Comparison of ENCODE assay signal across 8 mouse cellular contexts in the genomic region with DNA sequence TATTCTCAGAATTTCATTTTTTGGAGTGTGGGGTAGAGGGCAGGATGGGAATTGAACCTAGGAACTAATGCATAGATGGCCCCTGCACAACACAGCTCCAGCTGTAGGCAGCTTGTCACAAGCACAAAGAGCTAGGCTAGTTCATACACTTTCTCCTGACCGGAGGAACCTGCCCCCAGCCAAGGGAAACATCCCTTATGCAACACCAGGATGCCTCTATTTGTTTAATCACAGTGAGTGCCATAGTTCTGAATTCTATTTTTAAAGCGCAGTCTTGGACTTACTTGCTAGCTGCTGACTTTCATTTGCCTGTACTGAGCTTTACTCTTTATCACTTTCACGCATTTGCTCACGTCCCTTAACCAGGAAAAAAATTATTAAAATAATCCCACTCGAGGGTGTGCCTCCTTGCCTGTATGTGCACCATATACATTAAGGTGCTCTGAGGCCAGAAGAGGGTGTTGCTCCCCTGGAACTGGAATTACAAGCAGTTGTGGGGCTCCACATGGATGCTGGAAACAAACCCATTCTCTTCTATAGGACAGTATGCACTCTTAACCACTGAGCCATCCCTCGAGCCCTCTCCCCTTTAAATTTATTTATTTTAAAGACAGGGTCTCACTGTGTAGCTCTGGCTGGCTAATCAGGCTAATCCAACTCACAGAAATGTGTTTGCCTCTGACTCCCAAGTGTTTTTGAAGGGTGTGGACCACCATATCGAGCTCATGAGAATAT. TPM values are rescaled to one million over a fixed set of nuclear protein-coding genes. Genes with fewer than 3 reads are reported as not detected.
DNase-seq lines count a peak whose midpoint lies in the region; ATAC-seq and TF ChIP-seq lines count a peak whose summit lies in the region.

No protein-coding gene starts in this region.

- no peaks in the 10 kb centered on the region for H3K36me3 ChIP-seq in embryonic facial prominence, embryonic 14.5 days (ENCODE audit: control insufficient read depth, insufficient read depth, low read length)
- H3K36me3 ChIP-seq in intestine, postnatal 0 days (ENCODE audit: control insufficient read depth, insufficient read depth) = no peaks in the 10 kb centered on the region
- H3K36me3 ChIP-seq in midbrain, embryonic 16.5 days (ENCODE audit: control insufficient read depth, insufficient read depth, low read length) = no peaks in the 10 kb centered on the region

- DNase-seq in heart, adult 18-20 months = peak; percentile 36 to 62
- no peak for DNase-seq in heart, postnatal 36 days
- DNase-seq in embryonic facial prominence, embryonic 14.5 days (ENCODE audit: low spot score) = no peak
- no peak for DNase-seq in frontal cortex, postnatal 14 days (ENCODE audit: low spot score in 2 of 2)
- no peak for DNase-seq in gastrocnemius, postnatal 14 days
- no peak for DNase-seq in frontal cortex, postnatal 25 days (ENCODE audit: low spot score in 2 of 2)

- peak overlapping the region; percentile 59; the same call in 1 of the 2 replicates for H3K4me2 ChIP-seq in embryonic facial prominence, embryonic 14.5 days (ENCODE audit: low read depth, low read length)
- H3K4me2 ChIP-seq in intestine, postnatal 0 days (replicated peaks; ENCODE audit: low read depth) = peak overlapping the region; percentile 83
- H3K4me2 ChIP-seq in midbrain, embryonic 16.5 days (ENCODE audit: low read length) = peak overlapping the region; percentile 69

- WGBS in embryonic facial prominence, embryonic 14.5 days = 68% methylated on average over 7 of the region's 7 CpGs
- 64% methylated on average over 7 of the region's 7 CpGs for WGBS in intestine, postnatal 0 days
- WGBS in midbrain, embryonic 16.5 days = 73% methylated on average over 7 of the region's 7 CpGs

- H3K4me3 ChIP-seq in embryonic facial prominence, embryonic 14.5 days (ENCODE audit: low read depth, low read length) = peak overlapping the region; percentile 62
- H3K4me3 ChIP-seq in intestine, postnatal 0 days (ENCODE audit: low read depth, low read length) = peak overlapping the region; percentile 80; the same call in 1 of the 2 replicates
- peak overlapping the region; percentile 63 for H3K4me3 ChIP-seq in midbrain, embryonic 16.5 days (ENCODE audit: low read depth, low read length)

- H3K9me3 ChIP-seq in embryonic facial prominence, embryonic 14.5 days (ENCODE audit: control insufficient read depth, low read length) = no peaks in the 10 kb centered on the region
- H3K9me3 ChIP-seq in intestine, postnatal 0 days (ENCODE audit: control insufficient read depth) = no peaks in the 10 kb centered on the region
- H3K9me3 ChIP-seq in midbrain, embryonic 16.5 days (replicated peaks; ENCODE audit: control insufficient read depth, low read length, poor library complexity, severe bottlenecking) = no peaks in the 10 kb centered on the region

- H3K27me3 ChIP-seq in embryonic facial prominence, embryonic 14.5 days (replicated peaks; ENCODE audit: control insufficient read depth, insufficient read depth, low read length) = no peaks in the 10 kb centered on the region
- H3K27me3 ChIP-seq in intestine, postnatal 0 days (replicated peaks; ENCODE audit: control insufficient read depth, insufficient read depth, low read length) = no peaks in the 10 kb centered on the region
- no peaks in the 10 kb centered on the region for H3K27me3 ChIP-seq in midbrain, embryonic 16.5 days (ENCODE audit: control insufficient read depth, insufficient read depth, low read depth, low read length)

- H3K9ac ChIP-seq in embryonic facial prominence, embryonic 14.5 days (ENCODE audit: low read depth, low read length) = no peak overlapping the region
- peak overlapping the region; percentile 98; the same call in 1 of the 2 replicates for H3K9ac ChIP-seq in intestine, postnatal 0 days (ENCODE audit: low read depth, low read length)
- peak overlapping the region; percentile 75; the same call in 1 of the 2 replicates for H3K9ac ChIP-seq in midbrain, embryonic 16.5 days (ENCODE audit: low read depth, low read length)

- intact Hi-C loops in heart, postnatal 36 days (cut with DNase I) = loop anchor here (2.0 kb wide), 1 partner anchor 38 kb away; no protein-coding TSS in a partner anchor
- intact Hi-C loops in gastrocnemius, postnatal 14 days (cut with DNase I; ENCODE audit: low total_unique reads) = no loop called here

- no peak for TF ChIP-seq CTCF in intestine, postnatal 0 days (IDR thresholded peaks at IDR 0.05; ENCODE audit: low read depth)

- peaks cover 7% of the 10 kb centered on the region; the same call in 1 of the 2 replicates for H3K4me1 ChIP-seq in embryonic facial prominence, embryonic 14.5 days (ENCODE audit: control insufficient read depth, insufficient read depth, low read length)
- 0 out of 2 replicates have a peak, but pooled peaks cover 5% of the 10 kb centered on the region for H3K4me1 ChIP-seq in intestine, postnatal 0 days (replicated peaks; ENCODE audit: control insufficient read depth, insufficient read depth, low read length)
- H3K4me1 ChIP-seq in midbrain, embryonic 16.5 days (ENCODE audit: control insufficient read depth, insufficient read depth, low read length) = no peaks in the 10 kb centered on the region

- no peak overlapping the region for H3K27ac ChIP-seq in embryonic facial prominence, embryonic 14.5 days (replicated peaks; ENCODE audit: low read depth, low read length)
- no peak overlapping the region for H3K27ac ChIP-seq in intestine, postnatal 0 days (ENCODE audit: low read depth, low read length)
- no peak overlapping the region for H3K27ac ChIP-seq in midbrain, embryonic 16.5 days (ENCODE audit: low read length)

- ATAC-seq in embryonic facial prominence, embryonic 14.5 days (ENCODE audit: low read depth) = no peak
- ATAC-seq in intestine, postnatal 0 days = no peak
- ATAC-seq in midbrain, embryonic 16.5 days = peak; percentile 14; the same call in 1 of the 2 replicates

RNA-seq across cellular contexts. Expression of gene Abhd5, which starts 0.8 kb away (rescaled TPM):
- 10 to 100 TPM; 63.8 to 68.7 TPM for total RNA-seq in heart, adult 18-20 months (2021)
- 10 to 100 TPM; 57.9 to 67.5 TPM for total RNA-seq in heart, postnatal 36 days (2021)
- polyA plus RNA-seq in embryonic facial prominence, embryonic 14.5 days (2014; fragmentation: Nextera tagmentation; extraction: Ambion mirVana) = 34.9 and 37.4 TPM in 2 replicates
- 49.0 and 50.8 TPM in 2 replicates for polyA plus RNA-seq in intestine, postnatal 0 days (2015; fragmentation: Nextera tagmentation; extraction: Ambion mirVana)
- 25.9 and 27.4 TPM in 2 replicates for polyA plus RNA-seq in midbrain, embryonic 16.5 days (2015; fragmentation: Nextera tagmentation; extraction: Ambion mirVana)
- 10 to 100 TPM; 26.0 to 26.3 TPM for total RNA-seq in gastrocnemius, postnatal 14 days (2021)

RNA-seq across cellular contexts. Expression of gene Ano10, which starts 56.3 kb away (rescaled TPM):
- 100 to 1,000 TPM in 1 of 2 experiments, 10 to 100 TPM in 1; 83.6 to 151 TPM for total RNA-seq in heart, adult 18-20 months (2021)
- 100 to 1,000 TPM in 1 of 2 experiments, 10 to 100 TPM in 1; 85.6 to 154 TPM for total RNA-seq in heart, postnatal 36 days (2021)
- 43.3 and 48.6 TPM in 2 replicates for polyA plus RNA-seq in embryonic facial prominence, embryonic 14.5 days (2014; fragmentation: Nextera tagmentation; extraction: Ambion mirVana)
- 47.7 and 51.9 TPM in 2 replicates for polyA plus RNA-seq in intestine, postnatal 0 days (2015; fragmentation: Nextera tagmentation; extraction: Ambion mirVana)
- 35.3 and 38.5 TPM in 2 replicates for polyA plus RNA-seq in midbrain, embryonic 16.5 days (2015; fragmentation: Nextera tagmentation; extraction: Ambion mirVana)
- total RNA-seq in gastrocnemius, postnatal 14 days (2021) = 10 to 100 TPM; 36.6 to 39.4 TPM

Comparison
In these comparisons a context has a peak if more than half of its experiments do, and no peak if none do; other contexts are left out.
1. DNase-seq: peak in heart, adult 18-20 months (2 of 2); none in heart, postnatal 36 days (0 of 2), embryonic facial prominence, embryonic 14.5 days (single experiment), frontal cortex, postnatal 14 days (0 of 2), gastrocnemius, postnatal 14 days (single experiment) and frontal cortex, postnatal 25 days (0 of 2).
2. Peak in every context shown above with its lines, with median percentiles within 50 percentile points of each other: H3K4me2 ChIP-seq and H3K4me3 ChIP-seq.